Mouse (Mus musculus) erythroblast, embryonic 14.5 days (primary cell): ENCODE results near the gene Tmem59.

Experiments
- GATA1 ChIP-seq: IDR thresholded peaks from 2 replicates; pipeline ENCODE4 v1.6.1; 2012; ENCODE audit warnings: low read length, inconsistent platforms, mixed read lengths
- TAL1 ChIP-seq: IDR thresholded peaks from 3 replicates; pipeline ENCODE4 v1.6.1; 2012; ENCODE audit warnings: low read length, inconsistent platforms, mixed read lengths

DNA sequence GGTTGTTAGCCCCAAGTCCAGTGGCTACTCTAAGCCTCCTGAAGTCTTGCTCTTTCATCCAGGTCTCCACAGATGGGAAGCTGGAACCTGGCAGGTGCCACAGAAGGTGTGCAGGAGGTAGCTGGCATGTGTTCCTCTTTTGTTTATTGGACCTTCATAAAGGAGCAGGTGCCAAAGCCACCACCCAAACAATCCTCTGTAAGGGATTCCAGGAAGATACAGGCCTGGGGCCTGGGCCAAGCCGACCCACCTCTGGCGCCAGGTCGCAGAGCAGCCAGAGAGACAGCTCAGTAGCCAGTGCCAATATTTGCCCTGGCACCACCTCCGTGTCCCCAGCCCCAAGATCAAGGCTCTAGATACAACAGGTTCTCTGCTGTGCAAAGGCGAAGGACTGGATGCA is 43.3 kb downstream of the Tmem59 start:
- TF ChIP-seq GATA1 (no peak), TAL1 (no peak)
